Mouse (Mus musculus) cerebellum, postnatal 10 days (tissue): ENCODE data around the gene Kcnk13.

Source experiments
- DNase-seq, 2 experiments: peaks; one replicate each; pipeline ENCODE4 v3.0.0; 2021; ENCODE audit warnings: mixed read lengths in 2 of 2

The Kcnk13 gene

GRCm38 (mm10) chr12:100023821-100024365 lies 59.6 kb downstream of the Kcnk13 start:
- DNase-seq, result no peak

DNA sequence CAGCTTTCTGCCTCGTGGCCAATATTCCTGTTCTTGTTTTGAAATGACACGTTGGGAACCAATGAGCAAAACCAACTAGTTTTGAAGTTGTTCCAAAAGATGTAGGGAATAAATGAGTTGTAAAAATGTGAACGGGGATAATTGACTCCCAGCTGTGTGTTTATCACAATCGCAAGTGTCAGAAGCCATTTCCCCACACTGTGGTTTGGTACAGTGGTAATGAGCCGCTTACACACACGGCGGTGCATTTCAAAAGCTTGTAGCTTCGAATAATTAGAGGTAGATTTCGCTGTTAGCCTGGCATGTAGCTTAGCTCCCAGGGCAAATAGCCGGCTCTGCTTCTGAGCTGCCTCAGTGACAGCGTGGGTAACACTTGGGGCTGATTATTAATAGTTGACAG lies 61.4 kb downstream of the Kcnk13 start:
- DNase-seq, result no peak

GRCm38 (mm10) chr12:100026715-100027245 lies 62.5 kb downstream of the Kcnk13 start:
- DNase-seq, result no peak

DNA sequence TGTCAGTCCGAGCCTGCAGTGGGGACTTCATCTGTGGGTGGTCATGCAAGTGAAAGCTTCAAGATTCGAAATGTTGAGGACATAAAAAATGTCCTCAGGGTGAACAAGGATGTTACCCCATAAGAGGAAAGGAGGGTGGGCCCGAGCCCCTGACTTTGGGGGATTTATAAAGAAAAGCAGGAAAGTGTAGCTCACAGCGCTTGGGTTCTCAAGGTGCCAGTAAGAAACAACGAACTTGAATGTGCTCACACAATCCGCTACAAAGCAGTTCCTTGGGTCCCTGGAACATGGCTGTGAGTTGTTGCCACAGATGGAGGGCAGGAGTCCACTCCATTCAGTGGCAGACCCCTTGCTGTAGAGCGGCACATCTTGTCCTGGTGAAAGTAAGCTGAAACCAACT lies 63.0 kb downstream of the Kcnk13 start:
- DNase-seq, result no peak

DNA sequence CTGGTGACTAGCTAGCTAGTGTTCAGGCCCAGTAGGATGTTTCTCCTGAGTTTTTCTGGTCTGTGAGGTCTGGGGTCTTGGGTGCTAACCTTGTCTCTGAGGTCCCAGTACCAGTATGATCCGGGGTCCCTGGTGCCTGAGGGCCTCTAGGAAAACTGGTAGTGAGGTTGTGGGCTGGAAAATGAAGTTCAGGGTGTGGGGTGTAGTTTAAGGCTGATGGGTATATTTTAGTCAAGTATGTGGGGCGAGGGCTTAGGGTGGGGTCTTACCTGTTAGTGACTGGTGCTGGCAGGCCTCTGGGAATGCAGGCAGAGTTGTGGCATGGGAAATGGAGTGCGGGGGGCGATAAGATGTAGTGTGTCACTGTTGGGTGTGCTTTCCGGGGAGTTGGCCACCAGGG lies 67.4 kb downstream of the Kcnk13 start:
- no peak for DNase-seq

DNA sequence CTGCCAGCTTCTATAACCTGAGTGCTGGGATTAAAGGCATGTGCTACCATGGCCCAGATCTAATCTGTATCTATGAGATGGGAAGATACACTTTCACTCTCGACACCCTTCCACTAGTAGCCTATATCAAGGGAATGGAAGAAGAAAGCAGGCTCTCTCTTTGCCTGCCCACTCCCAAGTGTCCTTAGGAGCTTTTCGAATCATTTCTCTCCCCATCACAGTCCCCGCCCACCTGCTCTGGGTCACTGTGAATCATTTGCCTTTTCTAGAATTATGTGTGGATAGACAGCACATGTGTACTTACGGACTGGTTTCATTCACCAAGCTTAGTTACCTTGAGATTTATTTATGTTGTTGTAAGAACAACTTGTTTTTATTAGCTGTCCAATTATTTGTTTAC lies 68.2 kb downstream of the Kcnk13 start:
- no peak for DNase-seq

- DNase-seq, result no peak
Observed at GRCm38 (mm10) chr12:100038741-100039262, 74.5 kb downstream of the Kcnk13 start.

DNA sequence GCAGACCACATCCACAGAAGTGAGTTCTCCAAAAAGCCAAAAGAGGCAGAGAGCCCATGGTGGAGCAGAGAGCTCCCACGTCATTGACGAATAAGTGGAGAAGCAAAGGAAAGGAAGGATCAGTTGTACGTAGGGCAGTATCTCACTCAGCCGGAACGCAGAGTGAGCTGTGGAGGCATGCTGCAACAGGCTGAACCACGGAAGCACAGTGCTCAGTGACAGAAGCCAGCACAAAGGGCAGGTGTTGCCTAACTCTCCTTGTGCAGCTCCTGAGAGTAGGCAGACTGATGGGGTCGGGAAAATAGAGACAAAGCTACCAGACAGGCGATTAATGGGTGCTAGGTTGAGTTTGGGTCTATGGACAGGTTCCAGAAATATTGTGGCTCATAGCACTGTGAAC lies 77.8 kb downstream of the Kcnk13 start:
- DNase-seq, result no peak

- DNase-seq, result no peak
Observed at GRCm38 (mm10) chr12:100044704-100045103, 80.4 kb downstream of the Kcnk13 start.

DNA sequence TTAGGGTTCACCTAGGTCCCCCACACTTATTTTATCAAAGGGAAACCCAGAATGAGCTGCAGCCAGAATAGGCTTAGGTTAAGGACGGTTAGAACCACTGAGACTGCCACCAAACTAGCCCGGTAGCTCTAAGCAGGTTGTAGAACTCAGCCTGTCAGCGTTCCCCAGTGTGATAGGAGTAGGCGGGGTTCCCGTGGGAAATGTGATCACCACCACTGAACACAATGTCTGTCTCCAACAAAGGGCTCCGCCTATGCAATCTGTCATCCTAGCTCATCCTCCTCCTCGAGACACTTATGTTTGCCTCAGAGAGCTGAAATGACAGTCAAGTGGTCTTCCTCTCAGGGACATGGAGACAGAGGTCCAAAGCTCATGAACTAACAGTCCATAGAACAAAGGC lies 86.3 kb downstream of the Kcnk13 start:
- no peak for DNase-seq

- DNase-seq, result no peak
Observed at GRCm38 (mm10) chr12:100053617-100054016, 89.3 kb downstream of the Kcnk13 start.

- peak; percentile 47 to 53 for DNase-seq
Observed at GRCm38 (mm10) chr12:100061071-100061470, 96.8 kb downstream of the Kcnk13 start.

DNA sequence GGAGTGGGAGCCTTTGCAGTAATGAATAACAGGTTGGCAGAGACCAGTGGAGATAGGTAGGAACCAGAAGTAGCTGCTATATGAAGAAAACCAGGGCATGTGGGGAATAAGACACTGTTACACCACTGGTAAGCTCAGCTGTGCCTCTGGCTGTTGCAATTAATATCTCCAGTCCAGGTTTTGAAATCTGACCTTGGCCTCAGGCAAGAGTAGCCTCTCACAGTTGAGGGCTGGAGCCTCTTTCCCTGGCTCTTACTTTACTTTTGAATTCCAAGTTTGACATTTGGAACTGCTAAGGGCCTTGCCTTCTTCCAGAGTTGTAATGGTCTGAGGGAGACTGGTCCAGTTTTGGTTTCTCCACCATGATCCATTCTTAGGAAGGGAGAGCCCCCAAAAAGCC lies 97.5 kb downstream of the Kcnk13 start:
- no peak for DNase-seq

GRCm38 (mm10) chr12:100062584-100062983 lies 98.3 kb downstream of the Kcnk13 start:
- peak; percentile 17 to 21 for DNase-seq

DNA sequence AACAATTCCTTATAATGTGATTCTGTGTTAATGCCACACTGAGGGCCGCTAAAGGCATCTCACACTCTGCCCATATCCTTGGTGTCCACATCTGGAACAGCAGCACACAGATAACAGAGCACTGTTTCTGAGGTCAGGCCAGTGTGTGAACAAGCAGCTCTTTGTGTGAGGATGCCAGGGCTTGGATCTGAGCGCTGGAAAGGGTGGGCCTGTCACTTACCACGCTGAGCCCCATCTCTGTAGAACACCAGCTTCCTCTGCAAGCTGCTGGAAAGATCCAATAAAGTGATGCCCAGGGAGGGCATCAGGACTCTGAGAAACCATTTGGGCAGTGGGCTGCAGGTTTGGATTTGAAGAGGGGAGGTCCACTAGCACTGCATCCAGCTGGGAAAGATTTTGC lies 100.8 kb downstream of the Kcnk13 start:
- no peak for DNase-seq

DNA sequence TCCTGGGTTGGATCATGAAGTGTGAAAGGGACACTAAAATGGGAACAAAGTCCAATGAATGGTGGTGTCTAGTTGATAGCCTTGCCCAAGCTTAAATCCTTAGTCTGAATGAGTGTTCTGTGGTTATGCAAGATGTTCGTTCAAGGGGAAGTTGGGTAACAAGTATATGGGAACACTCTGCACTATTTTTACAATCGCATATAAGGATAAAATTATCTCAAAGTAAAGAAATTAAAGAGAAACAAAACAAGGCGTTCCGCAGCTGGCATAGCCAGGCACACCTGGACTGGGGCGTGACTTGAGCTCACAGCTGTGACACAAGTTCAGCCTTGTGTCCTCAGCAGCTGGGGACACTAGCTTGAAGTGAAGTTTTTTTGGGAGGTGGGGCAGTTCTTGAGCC lies 103.2 kb downstream of the Kcnk13 start:
- no peak for DNase-seq

DNA sequence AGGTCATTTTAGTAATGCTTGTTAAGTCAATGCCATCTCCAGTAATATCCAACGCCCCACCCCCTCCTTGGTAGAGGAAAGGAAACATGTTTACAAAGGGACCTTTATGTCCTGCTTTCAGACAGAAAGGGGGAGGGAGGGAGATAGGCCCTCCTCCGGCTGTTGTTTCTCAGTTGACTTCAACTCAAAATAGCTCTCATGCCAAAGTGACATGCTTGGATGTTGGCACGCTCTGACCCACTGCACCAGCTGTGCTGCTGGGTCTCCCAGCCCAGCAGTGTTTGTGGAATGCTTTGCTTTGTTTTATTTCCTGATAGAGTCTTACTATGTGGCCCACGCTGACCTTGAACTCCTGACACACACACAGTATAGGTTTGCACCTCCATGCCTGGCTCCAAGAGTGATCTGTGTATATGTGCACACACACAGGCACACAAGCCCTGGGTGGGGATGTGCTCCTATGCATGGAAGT lies 108.9 kb downstream of the Kcnk13 start:
- peak; percentile 23 to 37 for DNase-seq

GRCm38 (mm10) chr12:100075715-100076114 lies 111.4 kb downstream of the Kcnk13 start:
- DNase-seq, result no peak

GRCm38 (mm10) chr12:100079636-100080286 lies 115.5 kb downstream of the Kcnk13 start:
- no peak for DNase-seq

- DNase-seq, result peak; percentile 28 to 45
Observed at GRCm38 (mm10) chr12:100088026-100088425, 123.7 kb downstream of the Kcnk13 start.

GRCm38 (mm10) chr12:100089265-100089664 lies 125.0 kb downstream of the Kcnk13 start:
- DNase-seq, result no peak

- no peak for DNase-seq
Observed at GRCm38 (mm10) chr12:100090750-100091149, 126.5 kb downstream of the Kcnk13 start.

DNA sequence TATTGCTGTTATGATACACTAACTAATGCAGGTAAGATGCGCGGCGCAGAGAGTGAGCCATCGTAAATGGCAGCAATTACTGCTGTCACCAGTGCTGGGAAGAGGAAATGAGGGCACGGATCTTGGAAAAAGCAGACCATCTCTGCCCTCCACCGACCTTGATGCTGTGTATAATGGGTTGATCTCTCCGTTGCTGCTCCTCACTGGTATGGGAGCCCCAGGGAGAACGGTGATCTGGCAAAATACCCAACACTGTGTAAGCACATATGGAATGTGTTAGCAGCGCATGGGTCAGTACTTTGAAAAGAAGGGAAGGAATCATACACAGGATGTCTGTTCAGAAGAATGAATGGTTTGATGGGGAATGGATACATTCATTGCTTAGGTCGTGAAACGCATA lies 128.7 kb downstream of the Kcnk13 start:
- no peak for DNase-seq

DNA sequence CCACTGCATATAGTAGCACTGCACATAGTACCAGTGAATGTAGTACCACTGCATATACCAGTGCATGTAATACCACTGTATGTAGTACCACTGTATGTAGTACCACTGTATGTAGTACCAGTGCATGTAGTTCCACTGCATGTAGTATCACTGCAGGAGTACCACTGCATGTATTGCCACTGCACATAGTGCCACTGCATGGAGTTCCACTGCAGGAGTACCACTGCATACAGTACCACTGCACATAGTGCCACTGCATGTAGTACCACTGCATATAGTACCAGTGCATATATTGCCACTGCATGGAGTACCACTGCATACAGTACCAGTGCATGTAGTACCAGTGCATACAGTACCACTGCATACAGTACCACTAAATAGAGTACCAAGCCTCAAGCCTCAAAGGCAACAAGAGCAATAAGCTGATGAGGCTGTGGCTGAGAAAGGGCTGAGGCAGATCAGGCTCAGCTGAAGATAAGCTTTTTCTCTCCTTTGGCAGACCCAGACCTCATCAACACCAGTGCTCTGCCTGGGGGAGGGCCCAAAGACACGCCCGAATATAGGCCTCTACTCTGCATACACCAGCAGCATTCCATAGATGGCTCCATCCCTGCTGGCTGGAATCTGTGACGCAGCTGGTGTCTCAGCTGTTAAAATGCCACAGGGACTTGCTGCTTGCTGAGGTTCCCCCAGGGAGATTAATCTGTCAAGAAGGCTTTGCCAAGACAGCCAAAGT lies 135.8 kb downstream of the Kcnk13 start:
- peak; percentile 21 to 31 for DNase-seq
